Comparison of ENCODE assay signal across 8 mouse cellular contexts in genomic region chr4:147941045-147942020, GRCm38 (mm10). TPM values are rescaled to one million over a fixed set of nuclear protein-coding genes. Genes with fewer than 3 reads are reported as not detected.
A peak's percentile ranks its signal among the peaks of the same experiment; 100 is the strongest.
DNase-seq lines count a peak whose midpoint lies in the region; ATAC-seq lines count a peak whose summit lies in the region.

No protein-coding gene starts in this region.

- H3K4me3 ChIP-seq in hindbrain, embryonic 12.5 days, result peak overlapping the region; percentile 100
- peak overlapping the region; percentile 99 for H3K4me3 ChIP-seq in liver, embryonic 11.5 days (ENCODE audit: low read depth, low read length)
- H3K4me3 ChIP-seq in neural tube, embryonic 13.5 days, result peak overlapping the region; percentile 94

- 8% methylated on average over 81 of the region's 88 CpGs for WGBS in hindbrain, embryonic 12.5 days
- 6% methylated on average over 72 of the region's 88 CpGs for WGBS in liver, embryonic 11.5 days
- WGBS in neural tube, embryonic 13.5 days, result 7% methylated on average over 88 of the region's 88 CpGs

- H3K27me3 ChIP-seq in hindbrain, embryonic 12.5 days, result no peaks in the 10 kb centered on the region
- H3K27me3 ChIP-seq in liver, embryonic 11.5 days (replicated peaks; ENCODE audit: control insufficient read depth, insufficient read depth, low read length), result no peaks in the 10 kb centered on the region
- H3K27me3 ChIP-seq in neural tube, embryonic 13.5 days, result no peaks in the 10 kb centered on the region

- H3K9ac ChIP-seq in hindbrain, embryonic 12.5 days, result peak overlapping the region; percentile 97
- H3K9ac ChIP-seq in liver, embryonic 11.5 days (ENCODE audit: low read depth, low read length), result peak overlapping the region; percentile 92
- H3K9ac ChIP-seq in neural tube, embryonic 13.5 days, result peak overlapping the region; percentile 94

- peaks cover 33% of the 10 kb centered on the region for H3K36me3 ChIP-seq in hindbrain, embryonic 12.5 days
- peaks cover 24% of the 10 kb centered on the region for H3K36me3 ChIP-seq in liver, embryonic 11.5 days (ENCODE audit: control insufficient read depth, insufficient read depth, low read length)
- peaks cover 35% of the 10 kb centered on the region for H3K36me3 ChIP-seq in neural tube, embryonic 13.5 days

- H3K4me1 ChIP-seq in hindbrain, embryonic 12.5 days, result peaks cover 31% of the 10 kb centered on the region
- peaks cover 13% of the 10 kb centered on the region for H3K4me1 ChIP-seq in liver, embryonic 11.5 days (replicated peaks; ENCODE audit: control insufficient read depth, insufficient read depth, low read length)
- peaks cover 36% of the 10 kb centered on the region for H3K4me1 ChIP-seq in neural tube, embryonic 13.5 days (replicated peaks)

- H3K9me3 ChIP-seq in hindbrain, embryonic 12.5 days (replicated peaks), result no peaks in the 10 kb centered on the region
- no peaks in the 10 kb centered on the region for H3K9me3 ChIP-seq in liver, embryonic 11.5 days (ENCODE audit: control insufficient read depth, low read length)
- no peaks in the 10 kb centered on the region for H3K9me3 ChIP-seq in neural tube, embryonic 13.5 days

- H3K27ac ChIP-seq in hindbrain, embryonic 12.5 days, result peak overlapping the region; percentile 79
- H3K27ac ChIP-seq in liver, embryonic 11.5 days (ENCODE audit: low read depth, low read length), result peak overlapping the region; percentile 74
- peak overlapping the region; percentile 79 for H3K27ac ChIP-seq in neural tube, embryonic 13.5 days (replicated peaks)

- peak; percentile 36; the same call in 1 of the 2 replicates for ATAC-seq in cerebellum, adult (ENCODE audit: insufficient number of reproducible peaks, low FRiP score, low TSS enrichment)
- ATAC-seq in hindbrain, embryonic 12.5 days (ENCODE audit: low FRiP score), result peak; percentile 46
- peak; percentile 67 for ATAC-seq in liver, embryonic 11.5 days (replicated peaks; ENCODE audit: low FRiP score)
- peak; percentile 63 for ATAC-seq in neural tube, embryonic 13.5 days (ENCODE audit: low read depth)

- peak overlapping the region; percentile 100 for H3K4me2 ChIP-seq in hindbrain, embryonic 12.5 days (replicated peaks)
- H3K4me2 ChIP-seq in liver, embryonic 11.5 days, result peak overlapping the region; percentile 99
- H3K4me2 ChIP-seq in neural tube, embryonic 13.5 days, result peak overlapping the region; percentile 100

- DNase-seq in cerebellum, postnatal 25 days, result no peak
- peak; percentile 21 for DNase-seq in urinary bladder, postnatal 25 days (ENCODE audit: low spot score)
- DNase-seq in urinary bladder, postnatal 36 days (ENCODE audit: low spot score in 2 of 2), result no peak
- peak; percentile 52 for DNase-seq in liver, embryonic 11.5 days (ENCODE audit: low spot score)
- no peak for DNase-seq in gastrocnemius, postnatal 25 days

RNA-seq across cellular contexts. Expression of gene 2510039O18Rik, which starts 0.6 kb away (rescaled TPM):
- 26.7 and 27.7 TPM in 2 replicates for polyA plus RNA-seq in hindbrain, embryonic 12.5 days (2016; fragmentation: Nextera tagmentation; extraction: Ambion mirVana)
- polyA plus RNA-seq in liver, embryonic 11.5 days (2014; fragmentation: Nextera tagmentation; extraction: Ambion mirVana), result 18.6 and 19.2 TPM in 2 replicates
- polyA plus RNA-seq in neural tube, embryonic 13.5 days (2015; fragmentation: Nextera tagmentation; extraction: Ambion mirVana), result 13.6 and 14.7 TPM in 2 replicates
- 10 to 100 TPM; 19.1 to 20.0 TPM for total RNA-seq in gastrocnemius, postnatal 25 days (2021)

RNA-seq across cellular contexts. Expression of gene Plod1, which starts 4.8 kb away (rescaled TPM):
- polyA plus RNA-seq in hindbrain, embryonic 12.5 days (2016; fragmentation: Nextera tagmentation; extraction: Ambion mirVana), result 41.7 and 46.3 TPM in 2 replicates
- polyA plus RNA-seq in liver, embryonic 11.5 days (2014; fragmentation: Nextera tagmentation; extraction: Ambion mirVana), result 32.6 and 33.9 TPM in 2 replicates
- 35.2 and 35.7 TPM in 2 replicates for polyA plus RNA-seq in neural tube, embryonic 13.5 days (2015; fragmentation: Nextera tagmentation; extraction: Ambion mirVana)
- total RNA-seq in gastrocnemius, postnatal 25 days (2021), result 10 to 100 TPM; 25.2 to 28.9 TPM

RNA-seq across cellular contexts. Expression of gene Mfn2, which starts 36.8 kb away (rescaled TPM):
- 69.7 and 73.1 TPM in 2 replicates for polyA plus RNA-seq in hindbrain, embryonic 12.5 days (2016; fragmentation: Nextera tagmentation; extraction: Ambion mirVana)
- polyA plus RNA-seq in liver, embryonic 11.5 days (2014; fragmentation: Nextera tagmentation; extraction: Ambion mirVana), result 36.0 and 37.6 TPM in 2 replicates
- 76.3 and 79.0 TPM in 2 replicates for polyA plus RNA-seq in neural tube, embryonic 13.5 days (2015; fragmentation: Nextera tagmentation; extraction: Ambion mirVana)
- 100 to 1,000 TPM; 346 to 413 TPM for total RNA-seq in gastrocnemius, postnatal 25 days (2021)

RNA-seq across cellular contexts. Expression of gene Nppb, which starts 44.3 kb away (rescaled TPM):
- 0.57 TPM in 1 of 2 replicates, not detected in the other for polyA plus RNA-seq in hindbrain, embryonic 12.5 days (2016; fragmentation: Nextera tagmentation; extraction: Ambion mirVana)
- polyA plus RNA-seq in liver, embryonic 11.5 days (2014; fragmentation: Nextera tagmentation; extraction: Ambion mirVana), result 1.1 TPM in 1 of 2 replicates, not detected in the other
- polyA plus RNA-seq in neural tube, embryonic 13.5 days (2015; fragmentation: Nextera tagmentation; extraction: Ambion mirVana), result 0.43 TPM in 1 of 2 replicates, not detected in the other
- total RNA-seq in gastrocnemius, postnatal 25 days (2021), result not detected

RNA-seq across cellular contexts. Expression of gene Nppa, which starts 59.2 kb away (rescaled TPM):
- 1.6 and 1.9 TPM in 2 replicates for polyA plus RNA-seq in hindbrain, embryonic 12.5 days (2016; fragmentation: Nextera tagmentation; extraction: Ambion mirVana)
- 7.2 and 32.9 TPM in 2 replicates for polyA plus RNA-seq in liver, embryonic 11.5 days (2014; fragmentation: Nextera tagmentation; extraction: Ambion mirVana)
- polyA plus RNA-seq in neural tube, embryonic 13.5 days (2015; fragmentation: Nextera tagmentation; extraction: Ambion mirVana), result 0.36 and 6.1 TPM in 2 replicates
- not detected for total RNA-seq in gastrocnemius, postnatal 25 days (2021)

Comparison
In these comparisons a context has a peak if more than half of its experiments do, and no peak if none do; other contexts are left out.
1. DNase-seq: peak in urinary bladder, postnatal 25 days (single experiment) and liver, embryonic 11.5 days (single experiment); none in cerebellum, postnatal 25 days (0 of 2), urinary bladder, postnatal 36 days (0 of 2) and gastrocnemius, postnatal 25 days (single experiment).
2. Peak in every context shown above with its lines, with median percentiles within 50 percentile points of each other: ATAC-seq, H3K27ac ChIP-seq, H3K4me2 ChIP-seq, H3K4me3 ChIP-seq and H3K9ac ChIP-seq.